Mouse (Mus musculus) cerebellum, adult 2 months (tissue): Measurements from ENCODE around the gene Slc25a13.

Experiments
- CTCF ChIP-seq: fragments of 200-500 bp; IDR thresholded peaks from 2 replicates; pipeline ENCODE4 v1.5.1; 2011; ENCODE audit warnings: low read depth, mild to moderate bottlenecking, control low read depth, low read length, moderate library complexity, borderline replicate concordance; ENCODE audit not compliant: insufficient read depth
- POLR2A ChIP-seq: fragments of 200-500 bp; IDR thresholded peaks from 2 replicates; pipeline ENCODE4 v1.6.1; 2011; ENCODE audit warnings: low read length, control low read depth, borderline replicate concordance; ENCODE audit not compliant: insufficient read depth

DNA sequence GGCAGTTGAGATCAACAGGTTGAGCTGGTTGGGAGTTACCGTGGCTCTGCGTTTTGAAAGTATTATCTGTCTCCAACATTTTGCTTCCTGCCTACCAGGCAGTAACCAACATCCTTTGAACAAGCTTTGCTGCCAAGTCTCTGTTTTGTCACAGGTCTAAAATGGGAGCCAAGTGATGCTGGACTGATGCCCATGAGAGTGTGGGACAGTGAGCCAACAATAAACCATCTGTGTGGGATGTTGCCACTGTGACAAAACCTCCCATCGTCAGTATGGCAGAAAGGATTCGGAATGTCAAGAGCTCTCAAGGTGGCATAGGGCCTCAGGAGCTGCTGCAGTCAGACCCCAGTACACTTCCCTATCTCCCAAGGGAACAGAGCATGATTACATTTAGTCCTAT lies 128.8 kb downstream of the Slc25a13 start:
- TF ChIP-seq CTCF: no peak
- TF ChIP-seq POLR2A: no peak
